Mouse (Mus musculus) liver, embryonic 11.5 days (tissue): ENCODE data around the gene Tex26. TPM values are rescaled to one million over a fixed set of nuclear protein-coding genes. Genes with fewer than 3 reads are reported as not detected.
A peak's percentile ranks its signal among the peaks of the same experiment; 100 is the strongest.

Source experiments
- ATAC-seq: fragments of 200-750 bp; cut with Nextera tagmentation; replicated peaks from 2 replicates; pipeline ENCODE4 v1.8.0; 2017; ENCODE audit warnings: moderate number of reproducible peaks, mild to moderate bottlenecking, moderate TSS enrichment, moderate library complexity; ENCODE audit not compliant: low FRiP score
- DNase-seq: peaks from one replicate; pipeline ENCODE4 v3.0.0-alpha.2; 2017; ENCODE audit warnings: low spot score
- H3K27ac ChIP-seq: fragments of 300-500 bp; sonication (generic); 2 replicates; pipeline ENCODE4 v1.5.1; 2014; ENCODE audit warnings: mild to moderate bottlenecking, low read depth, low read length, control low read depth
- H3K27me3 ChIP-seq: fragments of 300-500 bp; sonication (generic); replicated peaks from 2 replicates; pipeline ENCODE4 v1.6.1; 2014; ENCODE audit warnings: low read length, mixed read lengths; ENCODE audit not compliant: control insufficient read depth, insufficient read depth
- H3K36me3 ChIP-seq: fragments of 300-500 bp; sonication (generic); 2 replicates; pipeline ENCODE4 v1.6.1; 2014; ENCODE audit warnings: mild to moderate bottlenecking, low read length, moderate library complexity, mixed read lengths; ENCODE audit not compliant: control insufficient read depth, insufficient read depth
- H3K4me1 ChIP-seq: fragments of 300-500 bp; sonication (generic); replicated peaks from 2 replicates; pipeline ENCODE4 v1.6.1; 2014; ENCODE audit warnings: low read length, mixed read lengths; ENCODE audit not compliant: control insufficient read depth, insufficient read depth
- H3K4me2 ChIP-seq: fragments of 300-500 bp; sonication (generic); 2 replicates; pipeline ENCODE4 v1.6.1; 2014; ENCODE audit warnings: mild to moderate bottlenecking, control low read depth, moderate library complexity
- H3K4me3 ChIP-seq: fragments of 300-500 bp; sonication (generic); 2 replicates; pipeline ENCODE4 v1.5.1; 2014; ENCODE audit warnings: low read depth, low read length, control low read depth
- H3K9ac ChIP-seq: fragments of 300-500 bp; sonication (generic); 2 replicates; pipeline ENCODE4 v1.6.1; 2014; ENCODE audit warnings: low read depth, low read length, control low read depth
- H3K9me3 ChIP-seq: fragments of 300-500 bp; sonication (generic); 2 replicates; pipeline ENCODE4 v1.6.1; 2016; ENCODE audit warnings: low read length, inconsistent platforms, mixed read lengths; ENCODE audit not compliant: control insufficient read depth
- WGBS: fragments of 180-500 bp; shearing (Covaris S2); extraction: QIAGEN DNeasy Blood & Tissue Kit; methylation state at CpG from one replicate; pipeline ENCODE4 v1.1.7; 2014; 5-methylcytosine and 5-hydroxymethylcytosine counted together
- polyA plus RNA-seq: library from polyadenylated mRNA; unstranded; fragments of >200 nt; fragmentation: Nextera tagmentation; extraction: Ambion mirVana; gene quantifications from 2 replicates; pipeline ENCODE4 v1.2.1, GENCODE M21; 2014

The Tex26 gene
- polyA plus RNA-seq, 1 experiment from 2014 or later = 0.48 TPM

DNA sequence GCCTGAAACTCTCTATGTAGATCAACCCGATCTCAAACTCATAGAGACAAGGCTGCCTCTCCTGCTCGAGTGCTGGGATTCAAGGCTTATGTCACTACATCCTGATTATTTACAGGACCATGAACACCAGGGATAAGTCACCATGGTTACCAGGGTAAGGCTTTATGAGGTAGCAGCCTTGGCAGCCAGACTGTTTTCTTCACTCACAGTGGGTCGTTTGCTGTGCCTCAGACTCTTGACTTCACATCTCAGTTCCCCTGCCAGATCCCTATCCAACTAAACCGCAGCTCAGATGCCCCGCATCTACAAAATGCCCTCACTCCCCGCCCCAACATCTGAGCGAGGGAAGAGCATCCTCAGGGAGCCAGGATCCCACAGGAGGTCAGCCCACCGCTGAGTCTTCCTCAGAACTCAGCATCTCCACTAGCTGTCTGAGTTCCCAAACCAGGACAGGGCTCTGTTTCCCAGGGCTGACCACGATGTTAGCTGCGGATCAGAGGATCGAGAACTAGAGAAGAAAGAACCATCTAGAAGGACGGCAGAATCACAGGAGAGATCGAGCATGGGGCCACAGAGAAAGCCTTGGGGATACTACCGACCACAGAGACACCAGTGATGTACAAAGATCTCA, 2.3 kb downstream of the Tex26 start:
- Histone ChIP-seq H3K9me3 (no peaks in the 10 kb centered on the region), H3K27me3 (no peaks in the 10 kb centered on the region), H3K4me1 (peaks cover 20% of the 10 kb centered on the region), H3K9ac (no peak overlapping the region), H3K4me3 (no peak overlapping the region), H3K27ac (no peak overlapping the region), H3K4me2 (no peak overlapping the region), H3K36me3 (no peaks in the 10 kb centered on the region)
- DNase-seq = no peak
- 61% methylated on average over 14 of the region's 14 CpGs for WGBS
- ATAC-seq = no peak

DNA sequence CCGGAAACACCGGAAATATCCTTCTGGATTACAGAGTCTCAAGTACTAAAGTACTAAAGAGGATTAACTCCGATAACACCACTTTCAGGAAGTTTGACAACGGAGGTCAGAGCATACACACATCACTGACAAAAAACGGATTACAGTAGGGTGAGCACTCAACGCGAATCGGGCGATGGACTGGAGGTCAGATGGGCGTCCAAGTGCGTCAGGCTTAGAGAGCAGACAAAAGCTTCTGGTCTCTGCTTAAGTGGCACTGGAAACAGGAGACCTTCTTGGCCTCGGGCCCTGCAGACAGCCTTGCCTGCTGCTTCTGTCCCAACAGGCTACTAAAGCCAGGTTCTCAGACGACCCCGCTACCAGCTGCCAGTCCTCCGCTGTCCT, 2.8 kb downstream of the Tex26 start:
- Histone ChIP-seq H3K4me2 (no peak overlapping the region), H3K4me3 (no peak overlapping the region), H3K36me3 (no peaks in the 10 kb centered on the region), H3K9me3 (no peaks in the 10 kb centered on the region), H3K4me1 (peaks cover 17% of the 10 kb centered on the region), H3K27ac (no peak overlapping the region), H3K27me3 (no peaks in the 10 kb centered on the region), H3K9ac (no peak overlapping the region)
- 73% methylated on average over 15 of the region's 15 CpGs for WGBS
- DNase-seq (no peak), ATAC-seq (no peak)

DNA sequence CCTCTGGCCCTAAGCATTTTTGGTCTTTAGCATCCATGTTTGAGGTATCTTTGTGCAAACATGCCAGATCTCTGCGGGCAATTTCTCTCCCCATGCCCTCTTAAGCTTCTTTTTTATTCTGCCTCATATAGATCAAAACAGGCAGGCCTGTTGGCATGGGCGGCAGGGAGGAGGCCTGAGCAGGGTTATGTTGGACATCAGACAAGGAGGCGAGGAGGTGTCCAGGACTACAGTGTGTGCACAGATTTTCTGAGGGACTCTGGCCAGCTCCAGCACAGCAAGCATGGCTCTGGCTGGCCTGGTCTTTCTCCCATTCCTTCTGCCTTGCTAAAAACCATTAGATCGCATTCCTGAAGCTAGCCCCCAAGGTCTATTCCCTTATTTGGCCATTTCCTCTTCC, 5.0 kb downstream of the Tex26 start:
- Histone ChIP-seq H3K36me3 (no peaks in the 10 kb centered on the region), H3K9ac (no peak overlapping the region), H3K27ac (no peak overlapping the region), H3K4me2 (no peak overlapping the region), H3K9me3 (no peaks in the 10 kb centered on the region), H3K4me3 (no peak overlapping the region), H3K4me1 (peaks cover 10% of the 10 kb centered on the region), H3K27me3 (no peaks in the 10 kb centered on the region)
- 71% methylated on average over 4 of the region's 4 CpGs for WGBS
- DNase-seq = no peak
- no peak for ATAC-seq

DNA sequence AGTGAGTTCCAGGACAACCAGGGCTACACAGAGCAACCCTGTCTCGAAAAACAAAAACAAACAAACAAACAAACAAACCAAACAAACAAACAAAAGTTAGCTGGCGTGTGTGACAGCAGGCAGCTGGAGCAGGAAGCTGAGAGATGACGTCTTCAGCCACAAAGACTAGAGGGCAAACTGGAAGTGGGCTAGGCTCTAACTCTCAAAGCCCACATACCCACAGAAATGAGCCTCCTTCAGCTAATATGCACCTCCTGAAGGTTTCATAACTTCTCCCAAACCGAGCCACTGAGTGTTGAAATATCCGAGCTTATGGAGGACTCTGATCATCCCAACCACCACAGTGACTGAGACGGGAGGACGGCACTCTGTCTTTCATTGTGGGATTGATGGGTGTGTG, 7.0 kb downstream of the Tex26 start:
- 69% methylated on average over 7 of the region's 7 CpGs for WGBS
- no peak overlapping the region for H3K4me3 ChIP-seq
- no peak overlapping the region for H3K4me2 ChIP-seq
- DNase-seq (no peak), ATAC-seq (no peak)
- H3K36me3 ChIP-seq = no peaks in the 10 kb centered on the region
- H3K27ac ChIP-seq = no peak overlapping the region
- H3K27me3 ChIP-seq = no peaks in the 10 kb centered on the region
- no peak overlapping the region for H3K9ac ChIP-seq
- H3K4me1 ChIP-seq = no peaks in the 10 kb centered on the region
- H3K9me3 ChIP-seq = no peaks in the 10 kb centered on the region

DNA sequence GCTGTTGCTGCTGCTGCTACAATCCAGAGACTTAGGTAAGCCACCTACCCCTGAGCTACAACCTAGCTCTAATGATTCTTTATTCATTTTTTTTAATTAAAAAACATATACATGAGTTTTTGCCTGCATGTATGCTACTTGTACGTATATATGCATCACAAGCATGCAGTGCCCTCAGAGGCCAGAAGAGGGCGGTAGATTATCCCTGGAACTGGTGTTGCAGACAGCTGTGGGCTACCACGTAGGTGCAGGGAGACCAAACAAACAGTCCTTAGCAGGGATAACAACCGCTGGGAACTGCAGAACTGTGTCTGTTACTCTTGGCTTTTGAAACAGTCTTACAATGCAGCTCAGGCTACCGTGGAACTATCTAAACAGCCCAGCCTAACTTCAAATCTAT, 8.3 kb downstream of the Tex26 start:
- ATAC-seq (no peak), DNase-seq (no peak)
- no peaks in the 10 kb centered on the region for H3K4me1 ChIP-seq
- no peaks in the 10 kb centered on the region for H3K27me3 ChIP-seq
- H3K4me2 ChIP-seq = no peak overlapping the region
- H3K4me3 ChIP-seq = no peak overlapping the region
- no peaks in the 10 kb centered on the region for H3K36me3 ChIP-seq
- no peak overlapping the region for H3K9ac ChIP-seq
- H3K27ac ChIP-seq = no peak overlapping the region
- 83% methylated on average over 5 of the region's 5 CpGs for WGBS
- H3K9me3 ChIP-seq = no peaks in the 10 kb centered on the region

DNA sequence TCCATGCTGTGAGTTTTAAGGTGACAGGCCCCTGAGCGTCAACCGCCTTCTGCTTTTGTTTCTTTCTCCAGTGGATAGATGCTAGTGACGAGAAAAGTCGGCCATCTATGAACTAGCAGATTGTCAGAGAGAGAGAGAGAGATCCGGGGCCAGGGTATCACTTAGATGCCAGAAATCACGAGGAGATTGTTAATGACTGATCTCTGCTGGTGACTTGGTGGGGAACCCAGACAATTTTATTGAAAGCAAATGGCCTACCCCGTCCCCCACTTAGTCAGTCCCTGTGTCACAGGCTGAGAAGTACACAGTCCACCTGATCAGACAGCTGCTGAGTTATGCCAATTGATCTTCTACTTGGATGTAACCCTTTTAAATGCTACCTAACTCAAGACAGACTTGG, 9.9 kb downstream of the Tex26 start:
- H3K4me2 ChIP-seq = no peak overlapping the region
- no peaks in the 10 kb centered on the region for H3K36me3 ChIP-seq
- H3K27me3 ChIP-seq = no peaks in the 10 kb centered on the region
- H3K9ac ChIP-seq = no peak overlapping the region
- H3K9me3 ChIP-seq = no peaks in the 10 kb centered on the region
- DNase-seq (no peak), ATAC-seq (no peak)
- 80% methylated on average over 7 of the region's 7 CpGs for WGBS
- no peak overlapping the region for H3K27ac ChIP-seq
- H3K4me1 ChIP-seq = no peaks in the 10 kb centered on the region
- no peak overlapping the region for H3K4me3 ChIP-seq

DNA sequence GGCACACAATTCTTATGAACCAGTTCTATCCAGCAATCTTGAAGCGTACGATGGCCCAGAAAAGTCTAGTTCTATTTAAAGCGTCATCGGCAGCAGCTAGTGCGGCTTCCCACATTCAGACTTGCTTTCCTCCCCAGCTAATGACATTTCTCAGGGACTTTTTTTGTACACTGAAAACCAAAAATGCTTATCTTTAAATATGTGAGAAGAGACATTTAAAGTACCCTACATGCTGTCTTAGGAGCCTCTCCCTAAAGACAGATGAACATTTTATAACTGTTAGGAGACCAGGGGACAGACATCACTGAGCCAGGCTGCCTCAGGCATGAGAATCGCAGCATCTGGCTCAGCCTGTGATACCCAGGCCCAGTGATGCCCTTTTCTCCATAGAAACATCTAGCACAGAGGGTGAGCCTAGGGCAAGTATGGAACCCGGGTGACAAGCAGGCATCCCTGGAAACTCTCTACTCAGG, 11.8 kb downstream of the Tex26 start:
- Histone ChIP-seq H3K4me3 (no peak overlapping the region), H3K4me2 (no peak overlapping the region), H3K9ac (no peak overlapping the region), H3K27me3 (no peaks in the 10 kb centered on the region), H3K9me3 (no peaks in the 10 kb centered on the region), H3K36me3 (no peaks in the 10 kb centered on the region), H3K27ac (no peak overlapping the region), H3K4me1 (no peaks in the 10 kb centered on the region)
- DNase-seq = no peak
- ATAC-seq = no peak
- 73% methylated on average over 7 of the region's 7 CpGs for WGBS

DNA sequence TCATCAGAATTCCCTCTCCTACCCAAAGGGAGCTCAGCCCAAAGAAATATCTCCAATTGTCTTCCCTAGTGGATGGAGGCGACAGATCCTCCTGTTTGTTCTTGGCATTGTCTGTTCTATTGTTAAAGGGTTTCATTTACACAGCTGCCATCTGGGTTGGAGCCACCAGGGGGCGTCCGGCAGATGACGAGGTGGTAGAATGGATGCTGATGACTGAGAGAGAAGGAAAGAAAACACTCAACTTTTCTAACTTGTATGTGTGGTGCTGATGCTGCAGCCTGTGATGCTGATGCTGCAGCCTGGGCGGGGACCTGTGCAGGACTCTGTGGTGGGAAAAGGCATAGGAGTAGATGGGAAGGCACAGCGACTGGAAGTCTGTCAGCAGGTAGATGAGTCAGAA, 14.8 kb downstream of the Tex26 start:
- Histone ChIP-seq H3K4me2 (no peak overlapping the region), H3K27ac (no peak overlapping the region), H3K9me3 (no peaks in the 10 kb centered on the region), H3K4me3 (no peak overlapping the region), H3K9ac (no peak overlapping the region), H3K4me1 (peaks cover 4% of the 10 kb centered on the region; the same call in 1 of the 2 replicates), H3K36me3 (no peaks in the 10 kb centered on the region), H3K27me3 (no peaks in the 10 kb centered on the region)
- DNase-seq = peak; percentile 63
- no peak for ATAC-seq
- WGBS = 21% methylated on average over 6 of the region's 6 CpGs

DNA sequence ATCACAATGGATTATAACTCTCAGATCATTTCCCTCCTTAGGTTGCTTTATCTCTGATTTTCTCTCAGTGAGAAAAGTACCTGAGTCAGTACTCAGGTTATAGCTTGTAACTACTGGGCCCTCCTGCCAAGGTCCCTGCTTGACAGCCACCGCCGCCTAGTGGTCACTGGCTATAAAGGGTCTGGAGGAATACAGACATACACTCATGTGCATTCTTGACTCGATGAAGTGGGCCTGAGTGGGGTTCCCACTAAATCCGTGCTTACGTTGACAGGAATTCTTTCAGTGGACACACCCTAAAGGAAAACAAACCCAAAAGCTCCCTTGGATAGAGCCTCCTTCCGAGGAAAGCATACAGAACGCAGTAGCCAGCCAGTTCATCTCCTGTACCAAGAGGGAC, 17.1 kb downstream of the Tex26 start:
- Histone ChIP-seq H3K9me3 (no peaks in the 10 kb centered on the region), H3K27me3 (no peaks in the 10 kb centered on the region), H3K36me3 (no peaks in the 10 kb centered on the region), H3K9ac (no peak overlapping the region), H3K27ac (no peak overlapping the region), H3K4me2 (no peak overlapping the region), H3K4me1 (peaks cover 4% of the 10 kb centered on the region; the same call in 1 of the 2 replicates), H3K4me3 (no peak overlapping the region)
- no peak for DNase-seq
- no peak for ATAC-seq
- 83% methylated on average over 7 of the region's 7 CpGs for WGBS
